Mouse (Mus musculus) heart, postnatal 0 days (tissue): ENCODE measurements at regions not wholly inside any gene's neighbourhood (a gene's known extent, or its start where the extent isn't known, plus 50 kb on each side); places are given as distances from the start of the nearest gene placed in this dataset.

Source experiments
- CTCF ChIP-seq: IDR thresholded peaks from 2 replicates; pipeline ENCODE4 v1.5.1; 2016; ENCODE audit warnings: antibody characterized with exemption, control low read depth, low read depth
- EP300 ChIP-seq: IDR thresholded peaks from 2 replicates; pipeline ENCODE4 v1.6.1; 2016; ENCODE audit warnings: antibody characterized with exemption, low read depth

DNA sequence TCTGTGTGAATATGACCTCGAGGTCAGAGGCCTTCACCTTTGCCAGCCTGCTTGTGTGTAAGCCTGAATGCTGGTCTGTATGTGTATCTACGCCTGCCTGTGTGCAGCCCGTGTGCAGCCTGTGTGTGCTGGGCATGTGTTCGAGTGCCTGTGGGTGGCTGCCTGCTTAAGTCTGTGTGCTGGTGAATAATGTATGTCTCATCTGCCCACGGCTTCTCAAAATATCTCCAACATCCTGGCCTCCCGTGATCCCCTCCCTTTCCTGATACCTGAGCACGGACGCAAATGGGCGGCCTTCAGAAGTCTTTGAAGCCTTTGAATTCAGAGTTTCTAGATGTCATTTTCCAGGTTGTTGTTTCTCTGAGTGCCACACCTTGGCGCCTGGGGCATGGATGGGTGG is 170.1 kb upstream of the Zfp64 start:
- TF ChIP-seq EP300 (no peak), CTCF (no peak)
